ENCODE assay signal across 19 mouse cellular contexts in genomic region chr2:77672215-77672905, GRCm38 (mm10).
DNase-seq lines count a peak whose midpoint lies in the region; ATAC-seq and TF ChIP-seq lines count a peak whose summit lies in the region.
"Had no signal": no experiment of that assay in that cellular context is flagged by ENCODE, and none has a peak within 500 bp of the region (broad histone marks: within the 10 kb centered on the region; RNA-seq: fewer than 3 reads in every experiment).

No protein-coding gene starts in this region.

- H3K9ac ChIP-seq in heart, embryonic 14.5 days (ENCODE audit: low read length), result no peak overlapping the region
- H3K9ac ChIP-seq in liver, embryonic 13.5 days, result no peak overlapping the region
- no peak overlapping the region for H3K9ac ChIP-seq in liver, postnatal 0 days (replicated peaks)
- H3K9ac ChIP-seq: forebrain, embryonic 13.5 days; forebrain, postnatal 0 days; hindbrain, embryonic 12.5 days had no signal

- H3K27me3 ChIP-seq in heart, embryonic 14.5 days (ENCODE audit: control insufficient read depth, insufficient read depth, low read length), result no peaks in the 10 kb centered on the region
- no peaks in the 10 kb centered on the region for H3K27me3 ChIP-seq in heart, embryonic 10.5 days (ENCODE audit: insufficient read depth, poor library complexity, severe bottlenecking)
- H3K27me3 ChIP-seq in liver, embryonic 13.5 days, result no peaks in the 10 kb centered on the region
- no peaks in the 10 kb centered on the region for H3K27me3 ChIP-seq in liver, postnatal 0 days (ENCODE audit: insufficient read depth, low read length)
- H3K27me3 ChIP-seq: forebrain, embryonic 13.5 days; hindbrain, embryonic 12.5 days had no signal

- H3K4me2 ChIP-seq in heart, embryonic 14.5 days (ENCODE audit: low read length), result 0 out of 2 replicates have a peak overlapping the region, but pooled peaks have one; percentile 26
- peak overlapping the region; percentile 49 for H3K4me2 ChIP-seq in liver, embryonic 13.5 days
- H3K4me2 ChIP-seq in liver, postnatal 0 days (ENCODE audit: low read depth, low read length), result no peak overlapping the region
- H3K4me2 ChIP-seq: forebrain, embryonic 13.5 days; heart, embryonic 11.5 days; hindbrain, embryonic 12.5 days had no signal

- H3K4me1 ChIP-seq in heart, embryonic 14.5 days (ENCODE audit: control insufficient read depth in 2 of 2, insufficient read depth in 2 of 2, low read length in 2 of 2), result peaks cover 3 to 10% of the 10 kb centered on the region in 2 experiments; a peak in 2 of 4 replicates
- H3K4me1 ChIP-seq in heart, embryonic 10.5 days, result peaks cover 8% of the 10 kb centered on the region; the same call in 1 of the 2 replicates
- peaks cover 24% of the 10 kb centered on the region for H3K4me1 ChIP-seq in liver, embryonic 13.5 days (replicated peaks)
- H3K4me1 ChIP-seq in liver, postnatal 0 days (ENCODE audit: insufficient read depth), result 0 out of 2 replicates have a peak, but pooled peaks cover 3% of the 10 kb centered on the region
- H3K4me1 ChIP-seq: embryonic facial prominence, embryonic 10.5 days; forebrain, embryonic 13.5 days; hindbrain, embryonic 12.5 days had no signal

- TF ChIP-seq CTCF in liver, postnatal 0 days (IDR thresholded peaks at IDR 0.05; ENCODE audit: low read depth), result no peak

- DNase-seq in heart, embryonic 10.5 days (ENCODE audit: low spot score), result no peak
- DNase-seq in c-Kit-positive CD71-positive TER-119-positive erythroid progenitor cells, embryonic 14.5 days (ENCODE audit: low spot score), result peak; percentile 61
- peak; percentile 27 for DNase-seq in liver, embryonic 13.5 days
- no peak for DNase-seq in liver, postnatal 0 days
- DNase-seq in ovary, postnatal 36 days (ENCODE audit: low spot score), result no peak
- DNase-seq in spleen, adult 18-20 months, result no peak
- DNase-seq: adrenal gland, postnatal 10 days; cerebellum, adult 18-20 months; cerebellum, adult 9-11 months; cerebellum, postnatal 36 days; forebrain, postnatal 0 days; gastrocnemius, postnatal 25 days had no signal

- H3K9me3 ChIP-seq in heart, embryonic 14.5 days (ENCODE audit: control insufficient read depth, low read length), result no peaks in the 10 kb centered on the region
- H3K9me3 ChIP-seq in heart, embryonic 10.5 days, result no peaks in the 10 kb centered on the region
- H3K9me3 ChIP-seq in liver, embryonic 13.5 days (replicated peaks), result no peaks in the 10 kb centered on the region
- H3K9me3 ChIP-seq in liver, postnatal 0 days (ENCODE audit: low read length), result no peaks in the 10 kb centered on the region
- H3K9me3 ChIP-seq: embryonic facial prominence, embryonic 10.5 days; forebrain, embryonic 13.5 days; hindbrain, embryonic 12.5 days had no signal

- no peaks in the 10 kb centered on the region for H3K36me3 ChIP-seq in heart, embryonic 14.5 days (ENCODE audit: control insufficient read depth, insufficient read depth, low read length)
- no peaks in the 10 kb centered on the region for H3K36me3 ChIP-seq in heart, embryonic 10.5 days
- H3K36me3 ChIP-seq in liver, embryonic 13.5 days, result no peaks in the 10 kb centered on the region
- H3K36me3 ChIP-seq in liver, postnatal 0 days (replicated peaks; ENCODE audit: insufficient read depth, low read length), result no peaks in the 10 kb centered on the region
- H3K36me3 ChIP-seq: embryonic facial prominence, embryonic 10.5 days; hindbrain, embryonic 12.5 days had no signal

- no peak overlapping the region for H3K27ac ChIP-seq in heart, embryonic 14.5 days (replicated peaks in 1 of 2; ENCODE audit: control insufficient read depth in 1 of 2, insufficient read depth in 1 of 2, low read depth in 2 of 2, low read length in 2 of 2)
- no peak overlapping the region for H3K27ac ChIP-seq in heart, embryonic 10.5 days
- H3K27ac ChIP-seq in liver, embryonic 13.5 days, result peak overlapping the region; percentile 75
- H3K27ac ChIP-seq in liver, postnatal 0 days (ENCODE audit: low read depth), result no peak overlapping the region
- H3K27ac ChIP-seq: embryonic facial prominence, embryonic 10.5 days; forebrain, embryonic 13.5 days; hindbrain, embryonic 12.5 days had no signal

- ATAC-seq in heart, embryonic 14.5 days (ENCODE audit: insufficient number of reproducible peaks, insufficient read depth, low FRiP score, low read depth), result no peak
- ATAC-seq in liver, embryonic 13.5 days (ENCODE audit: low read depth), result peak; percentile 49
- no peak for ATAC-seq in liver, postnatal 0 days
- ATAC-seq: forebrain, embryonic 13.5 days; forebrain, postnatal 0 days; hindbrain, embryonic 16.5 days; inflammation-experienced regulatory T-cells, adult 6 months had no signal

- no peak overlapping the region for H3K4me3 ChIP-seq in heart, embryonic 14.5 days (ENCODE audit: control insufficient read depth in 1 of 2, insufficient read depth in 1 of 2, low read depth in 1 of 2, low read length in 2 of 2)
- no peak overlapping the region for H3K4me3 ChIP-seq in heart, embryonic 10.5 days
- no peak overlapping the region for H3K4me3 ChIP-seq in liver, embryonic 13.5 days (replicated peaks)
- no peak overlapping the region for H3K4me3 ChIP-seq in liver, postnatal 0 days (ENCODE audit: low read depth, low read length)
- H3K4me3 ChIP-seq: embryonic facial prominence, embryonic 10.5 days; forebrain, embryonic 13.5 days; hindbrain, embryonic 12.5 days had no signal

- TF ChIP-seq EP300 in liver, postnatal 0 days (IDR thresholded peaks at IDR 0.05; ENCODE audit: low read depth), result peak; percentile 46; the same call in 1 of the 2 replicates

- WGBS in heart, embryonic 14.5 days, result 73% methylated on average over 5 of the region's 5 CpGs
- 81% methylated on average over 5 of the region's 5 CpGs for WGBS in heart, embryonic 10.5 days
- WGBS in liver, embryonic 13.5 days (ENCODE audit: insufficient replicate concordance), result 55% methylated on average over 5 of the region's 5 CpGs
- 72% methylated on average over 5 of the region's 5 CpGs for WGBS in liver, postnatal 0 days (ENCODE audit: insufficient replicate concordance)

Comparison
In these comparisons a context has a peak if more than half of its experiments do, and no peak if none do; other contexts are left out.
1. DNase-seq: peak in c-Kit-positive CD71-positive TER-119-positive erythroid progenitor cells, embryonic 14.5 days (single experiment) and liver, embryonic 13.5 days (single experiment); none in heart, embryonic 10.5 days (single experiment), liver, postnatal 0 days (single experiment), ovary, postnatal 36 days (single experiment) and spleen, adult 18-20 months (0 of 2).